Mouse (Mus musculus) kidney, embryonic 16.5 days (tissue): ENCODE measurements around the gene Chadl. TPM values are rescaled to one million over a fixed set of nuclear protein-coding genes. Genes with fewer than 3 reads are reported as not detected.
"Not testable (repeated sequence)": the region's sequence is repeated elsewhere in the genome, so short reads cannot be mapped to it uniquely, and the experiment has no call there.

Experiments used
- ATAC-seq: fragments of 200-750 bp; cut with Nextera tagmentation; 2 replicates; pipeline ENCODE4 v1.8.0; 2017; ENCODE audit warnings: moderate TSS enrichment; ENCODE audit not compliant: low FRiP score, low TSS enrichment
- H3K27ac ChIP-seq: fragments of 300-500 bp; sonication (generic); 2 replicates; pipeline ENCODE4 v1.5.1; 2014; ENCODE audit warnings: low read length
- H3K27me3 ChIP-seq: fragments of 300-500 bp; sonication (generic); 2 replicates; pipeline ENCODE4 v1.6.1; 2014; ENCODE audit warnings: low read length, control low read depth, mixed read lengths; ENCODE audit not compliant: insufficient read depth
- H3K36me3 ChIP-seq: fragments of 300-500 bp; sonication (generic); 2 replicates; pipeline ENCODE4 v1.6.1; 2014; ENCODE audit warnings: low read length, control low read depth, mixed read lengths; ENCODE audit not compliant: insufficient read depth
- H3K4me1 ChIP-seq: fragments of 300-500 bp; sonication (generic); 2 replicates; pipeline ENCODE4 v1.6.1; 2014; ENCODE audit warnings: low read length, control low read depth, mixed read lengths; ENCODE audit not compliant: insufficient read depth
- H3K4me2 ChIP-seq: fragments of 300-500 bp; sonication (generic); replicated peaks from 2 replicates; pipeline ENCODE4 v1.6.1; 2014; ENCODE audit warnings: low read depth, low read length
- H3K4me3 ChIP-seq: fragments of 300-500 bp; sonication (generic); 2 replicates; pipeline ENCODE4 v1.5.1; 2014; ENCODE audit warnings: mild to moderate bottlenecking, low read length
- H3K9ac ChIP-seq: fragments of 300-500 bp; sonication (generic); replicated peaks from 2 replicates; pipeline ENCODE4 v1.6.1; 2014; ENCODE audit warnings: low read length
- H3K9me3 ChIP-seq: fragments of 300-500 bp; sonication (generic); 2 replicates; pipeline ENCODE4 v1.6.1; 2016; ENCODE audit warnings: low read length, control low read depth
- WGBS: fragments of 180-500 bp; shearing (Covaris S2); extraction: QIAGEN DNeasy Blood & Tissue Kit; methylation state at CpG from one replicate; pipeline ENCODE4 v1.1.7; 2014; 5-methylcytosine and 5-hydroxymethylcytosine counted together
- polyA plus RNA-seq: library from polyadenylated mRNA; unstranded; fragments of >200 nt; fragmentation: Nextera tagmentation; extraction: Ambion mirVana; gene quantifications from 2 replicates; pipeline ENCODE4 v1.2.1, GENCODE M21; 2015

The Chadl gene
- polyA plus RNA-seq, 1 experiment from 2014 or later, result 4.8 TPM

DNA sequence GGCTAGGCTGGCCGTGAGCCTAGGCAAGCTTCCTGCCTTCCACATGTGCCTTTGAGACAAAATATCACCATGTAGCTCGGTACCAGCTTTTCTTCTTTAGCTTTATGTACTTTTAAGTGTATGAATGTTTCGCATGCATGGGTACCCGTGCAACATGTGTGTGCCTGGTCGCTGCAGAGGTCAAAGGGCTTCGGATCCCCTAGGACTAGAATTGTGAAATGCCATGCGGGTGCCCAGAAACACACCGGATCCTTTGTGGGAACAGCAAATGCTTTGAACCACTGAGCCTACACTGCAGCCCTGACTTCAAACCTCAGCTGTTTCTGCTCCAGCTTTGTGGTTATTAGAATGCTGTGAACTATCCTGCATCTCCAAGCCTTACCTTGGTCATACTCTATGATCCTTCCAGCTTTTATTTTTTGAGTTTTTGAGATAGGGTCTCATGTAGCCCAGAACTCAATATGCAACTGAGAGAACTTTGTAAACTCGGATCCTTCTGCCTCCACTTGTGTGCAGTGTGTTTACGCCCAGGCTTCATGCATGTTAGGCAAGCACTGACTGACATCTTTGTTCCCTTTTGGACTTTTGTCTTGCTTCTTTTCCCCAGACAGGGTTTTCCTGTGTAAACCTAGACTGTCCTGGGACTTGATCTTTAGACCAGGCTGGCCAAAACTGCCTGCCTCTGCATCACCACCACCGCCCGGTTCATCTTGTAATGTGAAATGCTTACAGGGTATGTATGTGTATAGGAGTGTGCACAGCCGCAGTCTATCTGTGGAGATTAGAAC is 5.4 kb upstream of the Chadl start:
- 88% methylated on average over 13 of the region's 13 CpGs for WGBS
- Histone ChIP-seq H3K9me3 (no peaks in the 10 kb centered on the region), H3K4me1 (no peaks in the 10 kb centered on the region), H3K27ac (no peak overlapping the region; the same call in 1 of the 2 replicates), H3K4me2 (no peak overlapping the region), H3K4me3 (no peak overlapping the region), H3K36me3 (peaks cover 36% of the 10 kb centered on the region), H3K9ac (no peak overlapping the region), H3K27me3 (no peaks in the 10 kb centered on the region)
- ATAC-seq, result no peak

DNA sequence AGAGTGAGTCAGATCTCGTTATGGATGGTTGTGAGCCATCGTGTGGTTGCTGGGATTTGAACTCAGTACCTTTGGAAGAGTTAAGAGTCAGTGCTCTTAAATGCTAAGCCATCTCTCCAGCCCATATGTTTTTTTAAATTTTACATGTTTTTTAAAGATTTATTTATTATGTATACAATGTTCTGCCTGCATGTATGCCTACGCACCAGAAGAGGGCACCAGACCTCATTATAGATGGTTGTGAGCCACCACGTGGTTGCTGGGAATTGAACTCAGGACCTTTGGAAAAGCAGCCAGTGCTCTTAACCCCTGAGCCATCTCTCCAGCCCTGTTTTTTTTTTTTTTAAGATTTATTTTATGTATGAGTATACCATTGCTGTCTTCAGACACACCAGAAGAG is 4.3 kb upstream of the Chadl start:
- not testable (repeated sequence) for ATAC-seq, H3K9ac ChIP-seq, H3K4me1 ChIP-seq, H3K9me3 ChIP-seq, H3K4me2 ChIP-seq, H3K27ac ChIP-seq, H3K4me3 ChIP-seq, H3K27me3 ChIP-seq
- WGBS, result 84% methylated on average over 4 of the region's 4 CpGs
- H3K36me3 ChIP-seq, result peaks cover 33% of the 10 kb centered on the region

DNA sequence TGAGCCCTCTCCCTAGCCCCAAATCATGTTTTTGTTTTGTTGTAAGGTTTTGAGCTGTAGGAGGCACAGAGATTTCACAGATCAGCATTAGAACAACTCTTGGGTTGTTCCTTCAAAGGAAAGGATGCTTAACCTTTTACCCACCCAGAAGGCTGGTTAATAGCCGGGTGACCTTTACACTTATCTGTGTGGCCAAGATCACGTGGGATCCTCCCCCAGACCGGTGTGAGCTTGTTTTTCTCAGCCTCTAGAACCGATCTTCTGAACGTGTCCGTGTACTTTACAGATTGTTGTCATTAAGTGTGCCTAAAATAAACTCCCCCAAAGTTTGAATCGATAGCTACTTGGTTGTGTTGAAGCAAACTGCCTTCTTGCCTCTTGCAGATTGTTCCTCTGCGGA is 3.5 kb upstream of the Chadl start:
- no peak for ATAC-seq
- 40% methylated on average over 8 of the region's 8 CpGs for WGBS

DNA sequence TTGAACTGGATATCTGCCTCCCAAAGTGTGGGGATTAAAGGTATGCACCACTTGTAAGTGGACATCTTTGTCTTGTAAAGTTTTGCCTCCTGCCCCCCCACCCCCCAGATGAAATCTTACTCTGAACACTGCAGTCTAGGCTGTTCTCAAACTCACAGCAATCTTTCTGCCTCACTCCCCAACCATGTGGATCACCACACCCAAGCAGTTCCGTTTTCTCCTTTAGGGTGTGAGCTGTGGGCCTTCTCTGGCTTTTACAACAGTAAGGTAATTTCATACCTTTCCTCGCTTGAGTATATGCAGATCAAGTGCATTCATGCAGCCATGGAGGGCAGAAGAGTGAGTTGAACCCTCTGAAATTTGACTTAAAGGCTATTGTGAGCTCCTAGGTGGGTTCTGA is 3.1 kb upstream of the Chadl start:
- peaks cover 9% of the 10 kb centered on the region; the same call in 1 of the 2 replicates for H3K27me3 ChIP-seq
- no peaks in the 10 kb centered on the region for H3K4me1 ChIP-seq
- no peak overlapping the region for H3K4me2 ChIP-seq
- no peaks in the 10 kb centered on the region for H3K9me3 ChIP-seq
- no peak overlapping the region for H3K4me3 ChIP-seq
- H3K36me3 ChIP-seq, result peaks cover 21% of the 10 kb centered on the region
- H3K27ac ChIP-seq, result no peak overlapping the region
- no peak overlapping the region for H3K9ac ChIP-seq
- 51% methylated on average over 2 of the region's 2 CpGs for WGBS
- no peak for ATAC-seq

More for the DNA sequence above, 3.5 kb upstream of the Chadl start:
- H3K27ac ChIP-seq, result no peak overlapping the region
- H3K4me1 ChIP-seq, result no peaks in the 10 kb centered on the region
- H3K36me3 ChIP-seq, result peaks cover 26% of the 10 kb centered on the region
- no peak overlapping the region for H3K4me3 ChIP-seq
- H3K9ac ChIP-seq, result no peak overlapping the region
- H3K4me2 ChIP-seq, result no peak overlapping the region
- no peaks in the 10 kb centered on the region for H3K9me3 ChIP-seq
- peaks cover 6% of the 10 kb centered on the region; the same call in 1 of the 2 replicates for H3K27me3 ChIP-seq

DNA sequence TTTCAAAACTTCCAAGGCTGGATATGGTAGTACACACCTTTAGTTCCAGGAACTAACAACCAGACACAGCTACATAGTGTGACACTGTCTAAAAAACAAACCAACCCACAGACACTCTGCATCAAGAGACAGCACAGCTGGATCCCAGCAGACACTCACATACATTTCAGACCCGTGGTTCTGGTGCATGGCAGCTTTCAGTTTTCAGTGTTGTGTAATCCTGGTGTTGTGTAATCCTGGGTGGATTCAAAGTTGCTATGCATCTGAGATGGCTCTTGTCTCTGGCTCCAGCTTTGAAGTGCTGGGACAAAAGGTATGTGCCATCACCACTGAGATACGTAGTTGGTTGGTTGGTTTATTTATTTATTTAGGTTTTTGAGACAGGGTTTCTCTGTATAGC is 1.4 kb upstream of the Chadl start:
- 74% methylated on average over 2 of the region's 2 CpGs for WGBS
- peaks cover 10% of the 10 kb centered on the region for H3K4me1 ChIP-seq
- H3K9ac ChIP-seq, result no peak overlapping the region

DNA sequence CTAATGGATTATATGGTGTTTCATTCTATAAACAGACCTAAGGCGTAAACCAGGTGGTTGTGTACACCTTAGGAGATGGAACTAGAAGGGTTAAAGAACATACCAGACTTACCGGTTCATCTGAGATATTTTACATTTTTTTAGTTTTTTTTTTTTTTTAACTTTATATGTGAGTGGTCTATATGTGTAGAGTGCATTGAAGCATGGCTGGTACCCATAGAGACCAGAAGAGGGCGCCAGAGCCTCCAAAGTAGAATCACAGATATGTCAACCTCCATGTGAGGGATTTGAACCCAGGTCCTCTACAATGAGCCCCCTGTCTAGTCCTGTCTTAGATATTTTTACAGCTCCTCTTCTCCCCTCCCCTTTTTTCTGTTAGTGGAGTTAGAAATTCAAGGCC is 760 bp upstream of the Chadl start:
- H3K27me3 ChIP-seq, result peaks cover 19% of the 10 kb centered on the region
- no peak for ATAC-seq
- no peak overlapping the region for H3K4me2 ChIP-seq
- peaks cover 14% of the 10 kb centered on the region for H3K4me1 ChIP-seq
- no peak overlapping the region for H3K27ac ChIP-seq
- H3K4me3 ChIP-seq, result no peak overlapping the region
- H3K9ac ChIP-seq, result no peak overlapping the region
- peaks cover 2% of the 10 kb centered on the region; the same call in 1 of the 2 replicates for H3K36me3 ChIP-seq
- 48% methylated on average over 3 of the region's 3 CpGs for WGBS
- no peaks in the 10 kb centered on the region for H3K9me3 ChIP-seq

More for the DNA sequence above, 1.4 kb upstream of the Chadl start:
- no peak for ATAC-seq
- Histone ChIP-seq H3K27me3 (peaks cover 13% of the 10 kb centered on the region), H3K36me3 (peaks cover 7% of the 10 kb centered on the region; the same call in 1 of the 2 replicates), H3K4me3 (no peak overlapping the region), H3K27ac (no peak overlapping the region), H3K9me3 (no peaks in the 10 kb centered on the region), H3K4me2 (no peak overlapping the region)

DNA sequence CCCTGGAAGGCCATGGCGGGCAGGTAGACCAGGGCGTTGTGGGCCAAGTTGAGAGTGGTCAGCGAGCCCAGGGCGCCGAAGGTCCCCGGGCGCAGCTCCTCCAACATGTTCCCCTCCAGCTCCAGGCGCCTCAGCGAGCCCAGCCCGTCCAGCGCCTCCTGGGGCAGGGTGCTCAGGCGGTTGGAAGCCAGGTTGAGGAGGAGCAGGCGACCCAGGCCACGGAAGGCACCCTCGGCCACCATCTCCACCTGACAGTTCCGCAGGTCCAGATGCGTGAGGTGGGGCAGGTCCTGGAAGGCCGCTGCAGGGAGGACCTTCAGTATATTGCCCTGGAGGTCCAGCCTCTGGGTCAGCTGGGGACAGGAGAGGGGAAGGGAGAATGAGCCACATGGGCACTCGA is 2.2 kb downstream of the Chadl start:
- Histone ChIP-seq H3K9me3 (no peaks in the 10 kb centered on the region), H3K4me2 (peak overlapping the region; percentile 97), H3K9ac (peak overlapping the region; percentile 83), H3K27ac (no peak overlapping the region), H3K4me3 (peak overlapping the region; percentile 58), H3K27me3 (peaks cover 30% of the 10 kb centered on the region), H3K4me1 (peaks cover 14% of the 10 kb centered on the region), H3K36me3 (no peaks in the 10 kb centered on the region)
- WGBS, result 26% methylated on average over 19 of the region's 19 CpGs
- ATAC-seq, result 0 out of 2 replicates have a peak, but pooled peaks have one; percentile 3

DNA sequence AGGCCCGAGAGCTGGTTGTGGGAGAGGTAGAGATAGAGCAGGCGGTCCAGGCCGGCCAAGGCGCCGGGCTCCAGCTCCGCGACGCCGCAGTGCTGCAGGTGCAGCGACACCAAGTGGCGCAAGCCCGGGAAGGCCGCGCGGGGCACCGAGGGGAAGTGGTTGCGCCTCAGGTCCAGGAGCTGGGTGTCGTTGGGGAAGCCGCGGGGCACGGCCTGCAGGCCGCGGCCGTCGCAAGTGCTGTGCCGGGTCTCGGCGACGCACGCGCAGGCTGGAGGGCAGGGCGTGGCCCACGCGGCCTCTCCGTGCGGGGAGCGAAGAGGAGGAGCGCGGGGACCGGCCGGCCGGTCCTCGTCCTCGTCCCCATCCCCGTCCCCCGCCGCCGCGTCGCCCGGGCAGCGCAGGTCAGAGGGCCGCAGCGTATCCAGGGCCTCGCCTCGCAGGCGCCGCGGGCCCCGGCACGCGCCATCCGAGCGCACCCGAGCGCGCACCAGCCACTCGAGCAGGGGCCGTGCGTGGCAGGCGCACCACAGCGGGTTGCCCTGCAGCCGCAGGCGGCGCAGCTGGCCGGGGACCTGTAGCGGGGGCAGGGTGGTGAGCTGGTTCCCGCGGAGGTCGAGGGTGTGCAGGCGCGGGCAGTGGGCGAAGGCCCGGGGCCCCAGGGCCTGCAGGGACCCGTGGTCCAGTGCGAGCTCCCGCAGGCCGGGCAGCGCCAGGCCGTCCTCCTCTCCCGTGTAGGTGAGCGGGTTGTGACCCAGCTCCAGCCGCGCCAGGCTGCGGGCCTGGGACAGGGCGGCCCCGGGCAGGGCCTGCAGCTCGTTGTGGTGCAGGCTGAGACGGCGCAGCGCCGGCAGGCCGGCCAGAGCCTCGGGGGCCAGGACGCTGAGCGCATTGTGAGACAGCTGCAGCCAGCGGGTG is 2.9 kb downstream of the Chadl start:
- Histone ChIP-seq H3K36me3 (no peaks in the 10 kb centered on the region), H3K9me3 (no peaks in the 10 kb centered on the region), H3K4me3 (peak overlapping the region; percentile 58), H3K4me1 (peaks cover 14% of the 10 kb centered on the region), H3K27ac (no peak overlapping the region), H3K27me3 (peaks cover 30% of the 10 kb centered on the region), H3K4me2 (peak overlapping the region; percentile 97), H3K9ac (peak overlapping the region; percentile 83)
- WGBS, result under 1% methylated on average over 89 of the region's 107 CpGs
- peak; percentile 83 for ATAC-seq

DNA sequence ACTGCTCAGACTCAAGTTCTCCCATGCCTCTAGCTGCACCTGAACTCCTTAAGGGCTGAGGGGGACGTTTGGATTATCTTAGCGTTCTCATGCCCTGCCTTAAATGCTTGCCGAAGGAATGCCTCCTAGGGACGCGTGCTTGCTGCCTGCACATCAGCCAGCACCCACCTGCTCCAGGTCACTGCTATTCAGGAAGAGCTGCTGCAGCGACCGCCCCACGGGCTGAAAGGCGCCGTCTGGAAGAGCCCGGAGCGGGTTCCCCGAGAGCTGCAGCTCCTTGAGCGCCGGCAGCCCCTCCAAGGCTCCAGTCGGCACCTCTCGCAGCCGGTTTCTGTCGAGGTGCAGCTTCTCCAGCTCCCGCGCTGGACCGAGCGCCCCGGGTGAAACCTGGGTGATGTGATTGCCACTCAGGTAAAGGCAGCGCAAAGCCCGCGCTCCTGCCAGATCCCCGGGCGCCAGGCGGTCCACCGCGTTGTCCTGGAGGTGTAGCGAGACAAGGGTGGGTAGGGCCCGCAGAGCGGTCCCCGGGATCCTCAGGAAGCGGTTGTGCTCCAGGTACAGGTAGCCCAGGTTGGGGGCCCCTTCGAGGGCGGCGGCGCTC is 3.6 kb downstream of the Chadl start:
- H3K9me3 ChIP-seq, result no peaks in the 10 kb centered on the region
- peaks cover 30% of the 10 kb centered on the region for H3K27me3 ChIP-seq
- H3K9ac ChIP-seq, result peak overlapping the region; percentile 83
- H3K27ac ChIP-seq, result no peak overlapping the region
- peaks cover 14% of the 10 kb centered on the region for H3K4me1 ChIP-seq
- ATAC-seq, result peak; percentile 5; the same call in 1 of the 2 replicates
- H3K4me2 ChIP-seq, result peak overlapping the region; percentile 97
- no peaks in the 10 kb centered on the region for H3K36me3 ChIP-seq
- H3K4me3 ChIP-seq, result peak overlapping the region; percentile 58
- 3% methylated on average over 41 of the region's 41 CpGs for WGBS
